21 mouse cellular contexts compared by ENCODE assay signal in the genomic region with DNA sequence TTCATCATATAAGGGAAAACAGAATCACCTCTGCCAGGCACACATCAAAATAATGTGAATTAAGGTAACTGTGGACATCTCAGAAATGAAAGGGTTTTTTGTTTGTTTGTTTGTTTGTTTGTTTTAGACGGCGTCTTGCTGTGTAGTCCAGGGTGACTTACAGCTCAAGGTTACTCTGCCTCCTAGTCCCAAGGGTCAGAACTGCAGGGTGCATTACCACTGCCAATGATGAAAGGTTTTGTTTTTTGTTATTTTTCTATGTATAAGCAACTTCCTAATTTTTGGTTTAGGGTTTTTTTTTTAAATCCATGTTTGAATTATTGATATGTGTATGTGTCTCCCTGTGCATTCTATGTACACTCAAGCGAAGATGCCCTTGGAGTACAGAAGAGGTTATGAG.
"Had no signal": no experiment of that assay in that cellular context is flagged by ENCODE, and none has a peak within 500 bp of the region (broad histone marks: within the 10 kb centered on the region; RNA-seq: fewer than 3 reads in every experiment).

No protein-coding gene starts in this region.

- H3K4me3 ChIP-seq: kidney, embryonic 15.5 days; limb, embryonic 12.5 days; limb, embryonic 15.5 days; midbrain, embryonic 15.5 days; neural tube, embryonic 13.5 days had no signal

- H3K9ac ChIP-seq: kidney, embryonic 15.5 days; limb, embryonic 12.5 days; limb, embryonic 15.5 days; liver, embryonic 14.5 days; liver, postnatal 0 days; lung, embryonic 14.5 days; midbrain, embryonic 15.5 days; neural tube, embryonic 13.5 days had no signal

- H3K36me3 ChIP-seq: kidney, embryonic 15.5 days; limb, embryonic 12.5 days; limb, embryonic 15.5 days; midbrain, embryonic 15.5 days; neural tube, embryonic 13.5 days had no signal

- H3K27ac ChIP-seq: kidney, embryonic 15.5 days; limb, embryonic 12.5 days; limb, embryonic 15.5 days; liver, embryonic 14.5 days; midbrain, embryonic 15.5 days; neural tube, embryonic 13.5 days had no signal

- DNase-seq: kidney, adult 11 months; kidney, adult 8-10 months; kidney, postnatal 10 days; kidney, postnatal 36 days; left cerebral cortex, postnatal 4 days; liver, postnatal 0 days; lung, embryonic 14.5 days; lung, postnatal 10 days; lung, postnatal 4 days; retina, postnatal 1 day; right cerebral cortex, postnatal 25 days; spleen, adult 18-20 months; thymus, postnatal 25 days had no signal

- ATAC-seq: liver, postnatal 0 days; midbrain, embryonic 15.5 days had no signal

- H3K4me2 ChIP-seq: kidney, embryonic 15.5 days; limb, embryonic 12.5 days; limb, embryonic 15.5 days; liver, embryonic 11.5 days; lung, embryonic 14.5 days; midbrain, embryonic 11.5 days; midbrain, embryonic 15.5 days; neural tube, embryonic 13.5 days had no signal

- H3K9me3 ChIP-seq: kidney, embryonic 15.5 days; limb, embryonic 12.5 days; limb, embryonic 15.5 days; midbrain, embryonic 15.5 days; neural tube, embryonic 13.5 days had no signal
